Mouse (Mus musculus): ENCODE results near the gene Cacna1f.

GRCm38 (mm10) chrX:7665739-7666502, 59.0 kb downstream of the Cacna1f start:
- no peak for TF ChIP-seq POLR2A (IDR thresholded peaks at IDR 0.05; ENCODE audit: borderline replicate concordance, control insufficient read depth, low read depth, low read length)
- no peak for TF ChIP-seq CTCF (IDR thresholded peaks at IDR 0.05; ENCODE audit: control insufficient read depth, insufficient read depth, low read length)

All from bone marrow, adult 2 months (tissue).